ENCODE assay signal across 12 mouse cellular contexts in the genomic region with DNA sequence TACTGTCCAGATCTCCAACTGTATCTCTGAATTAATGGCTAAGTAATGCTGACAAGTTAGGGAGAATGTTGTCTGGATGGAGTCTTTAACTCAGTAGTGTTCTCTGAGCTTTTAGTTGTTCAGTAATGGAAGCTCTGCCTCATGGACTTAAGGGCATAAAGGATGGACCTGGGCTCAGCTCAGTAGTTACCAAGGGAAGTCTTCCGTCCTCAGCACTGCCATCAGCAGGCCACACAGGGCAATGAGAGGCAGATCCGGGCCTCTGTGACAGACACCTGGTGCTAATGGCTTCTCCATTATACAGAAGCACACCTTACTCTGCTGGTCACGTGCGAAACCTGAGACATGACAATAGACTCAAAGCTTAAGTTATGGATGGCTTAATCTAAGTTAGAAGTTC.
"Had no signal": no experiment of that assay in that cellular context is flagged by ENCODE, and none has a peak within 500 bp of the region (broad histone marks: within the 10 kb centered on the region; RNA-seq: fewer than 3 reads in every experiment).

No protein-coding gene starts in this region.

- H3K4me1 ChIP-seq: intestine, embryonic 15.5 days; midbrain, embryonic 13.5 days had no signal

- H3K9ac ChIP-seq: intestine, embryonic 15.5 days; limb, embryonic 12.5 days; liver, embryonic 15.5 days; midbrain, embryonic 13.5 days had no signal

- H3K4me2 ChIP-seq: intestine, embryonic 15.5 days; limb, embryonic 12.5 days; liver, embryonic 15.5 days; midbrain, embryonic 13.5 days had no signal

- H3K4me3 ChIP-seq: intestine, embryonic 15.5 days; limb, embryonic 12.5 days; liver, embryonic 15.5 days; midbrain, embryonic 13.5 days had no signal

- H3K27me3 ChIP-seq: intestine, embryonic 15.5 days; limb, embryonic 12.5 days; liver, embryonic 15.5 days; midbrain, embryonic 13.5 days had no signal

- H3K9me3 ChIP-seq: intestine, embryonic 15.5 days; limb, embryonic 12.5 days; liver, embryonic 15.5 days; midbrain, embryonic 13.5 days had no signal

- ATAC-seq: intestine, embryonic 15.5 days; lung, postnatal 0 days; midbrain, embryonic 13.5 days had no signal

- H3K27ac ChIP-seq: intestine, embryonic 15.5 days; limb, embryonic 12.5 days; liver, embryonic 15.5 days; midbrain, embryonic 13.5 days had no signal

- DNase-seq: layer of hippocampus, adult 9-11 months; layer of hippocampus, postnatal 36 days; lung, adult 2 months; lung, postnatal 36 days; right cerebral cortex, adult 18-20 months; right cerebral cortex, postnatal 25 days; thymus, postnatal 4 days had no signal
